Mouse (Mus musculus) liver, adult (tissue): Measurements from ENCODE around the gene Ncbp3.

Experiments
- GATA4 ChIP-seq: IDR thresholded peaks from 2 replicates; pipeline ENCODE4 v1.6.1; 2014; ENCODE audit warnings: mild to moderate bottlenecking, low read length; ENCODE audit not compliant: insufficient replicate concordance

Gene Ncbp3

DNA sequence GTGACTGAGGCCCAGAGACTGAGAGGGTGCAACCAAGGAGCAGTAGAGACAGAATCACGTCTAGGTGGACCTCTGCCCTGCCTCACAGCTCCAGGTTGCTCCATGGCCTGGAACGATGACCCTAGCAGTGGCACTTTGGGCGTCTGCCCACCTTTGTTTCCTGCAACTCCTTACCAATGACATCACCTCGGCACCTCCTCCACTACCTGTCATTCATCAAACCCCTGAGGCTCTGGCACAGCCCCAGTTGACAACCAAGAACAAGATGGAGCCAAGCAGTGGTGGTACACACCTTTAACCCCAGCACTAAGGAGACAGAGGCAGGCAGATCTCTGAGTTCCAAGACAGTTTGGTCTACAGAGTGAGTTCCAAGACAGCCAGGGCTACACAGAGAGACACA lies 44.5 kb downstream of the Ncbp3 start:
- TF ChIP-seq GATA4 = no peak

DNA sequence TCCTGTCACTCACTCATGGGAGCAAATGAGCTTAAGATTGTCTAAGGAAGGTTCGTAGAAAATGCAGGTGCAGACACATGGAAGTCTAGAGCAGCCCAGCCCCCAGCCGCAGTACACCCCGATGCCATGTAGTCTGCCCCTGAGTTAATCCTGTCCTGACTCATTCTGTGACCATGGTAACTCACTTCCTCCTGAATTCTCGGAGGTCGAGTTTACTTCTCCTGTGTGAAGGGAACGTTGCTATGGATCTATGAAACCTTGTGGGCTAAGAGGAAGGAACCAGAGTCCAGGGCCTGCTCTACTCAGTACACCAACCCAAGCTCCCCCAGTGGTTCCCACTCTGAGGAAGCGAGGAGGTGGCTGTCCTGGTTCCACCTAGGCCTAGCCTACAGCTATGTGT lies 45.3 kb downstream of the Ncbp3 start:
- no peak for TF ChIP-seq GATA4

GRCm38 (mm10) chr11:73094231-73094995 lies 46.8 kb downstream of the Ncbp3 start:
- no peak for TF ChIP-seq GATA4

DNA sequence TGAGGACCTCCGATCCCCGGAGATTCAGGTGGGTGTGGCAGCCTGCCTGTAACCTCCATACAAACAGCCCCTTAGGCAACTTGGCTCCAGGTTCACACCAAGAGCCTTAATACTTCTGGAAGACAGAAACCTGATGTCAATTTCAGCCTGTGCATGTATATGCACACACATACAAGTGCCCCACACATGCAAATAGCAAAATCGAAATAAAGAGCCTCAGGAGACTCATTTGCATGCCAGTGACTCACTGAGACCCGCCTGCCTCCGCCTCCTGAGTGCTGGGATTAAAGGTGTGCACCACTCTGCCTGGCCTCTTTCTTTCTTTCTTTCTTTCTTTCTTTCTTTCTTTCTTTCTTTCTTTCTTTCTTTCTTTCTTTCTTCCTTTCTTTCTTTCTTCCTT lies 51.3 kb downstream of the Ncbp3 start:
- TF ChIP-seq GATA4 = no peak

- no peak for TF ChIP-seq GATA4
Measured at GRCm38 (mm10) chr11:73099976-73100750, 52.6 kb downstream of the Ncbp3 start.

GRCm38 (mm10) chr11:73101308-73101707 lies 53.7 kb downstream of the Ncbp3 start:
- peak; percentile 70 for TF ChIP-seq GATA4

- no peak for TF ChIP-seq GATA4
Measured at GRCm38 (mm10) chr11:73105246-73105645, 57.7 kb downstream of the Ncbp3 start.

DNA sequence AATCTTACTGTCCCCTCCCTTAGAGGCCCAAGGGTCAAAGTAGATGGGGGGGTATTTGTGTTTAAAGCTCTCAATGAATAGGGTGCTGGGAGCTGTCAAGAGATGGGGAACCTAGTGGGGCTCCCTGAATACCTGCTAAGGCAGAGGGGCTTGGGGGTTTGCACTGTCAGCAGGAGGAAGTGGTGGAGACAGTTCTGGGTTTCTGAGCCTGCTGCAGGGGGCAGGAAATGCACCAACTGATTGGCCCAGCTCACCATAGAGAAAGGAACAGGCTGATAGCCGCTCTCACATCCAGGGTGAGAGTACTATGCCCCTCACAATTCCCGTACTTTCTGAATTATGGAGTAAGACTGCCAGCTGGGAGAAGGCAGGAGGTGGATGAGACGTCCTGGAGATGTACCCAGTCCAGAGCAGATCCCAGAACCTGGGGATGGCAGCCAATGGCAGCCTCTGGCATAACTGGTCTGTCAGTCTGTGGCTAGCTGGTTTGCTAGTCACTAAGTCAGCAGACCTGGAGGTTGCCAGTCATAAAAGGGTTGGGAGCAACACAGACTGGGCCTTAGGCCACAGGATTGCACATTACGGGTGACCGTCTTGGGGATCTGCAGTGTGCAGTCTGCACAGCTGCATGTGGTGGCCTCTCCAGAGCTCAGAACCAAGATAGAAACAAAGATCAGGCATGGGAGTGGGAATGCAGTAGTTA lies 60.8 kb downstream of the Ncbp3 start:
- TF ChIP-seq GATA4 = peak; percentile 50; the same call in 1 of the 2 replicates

DNA sequence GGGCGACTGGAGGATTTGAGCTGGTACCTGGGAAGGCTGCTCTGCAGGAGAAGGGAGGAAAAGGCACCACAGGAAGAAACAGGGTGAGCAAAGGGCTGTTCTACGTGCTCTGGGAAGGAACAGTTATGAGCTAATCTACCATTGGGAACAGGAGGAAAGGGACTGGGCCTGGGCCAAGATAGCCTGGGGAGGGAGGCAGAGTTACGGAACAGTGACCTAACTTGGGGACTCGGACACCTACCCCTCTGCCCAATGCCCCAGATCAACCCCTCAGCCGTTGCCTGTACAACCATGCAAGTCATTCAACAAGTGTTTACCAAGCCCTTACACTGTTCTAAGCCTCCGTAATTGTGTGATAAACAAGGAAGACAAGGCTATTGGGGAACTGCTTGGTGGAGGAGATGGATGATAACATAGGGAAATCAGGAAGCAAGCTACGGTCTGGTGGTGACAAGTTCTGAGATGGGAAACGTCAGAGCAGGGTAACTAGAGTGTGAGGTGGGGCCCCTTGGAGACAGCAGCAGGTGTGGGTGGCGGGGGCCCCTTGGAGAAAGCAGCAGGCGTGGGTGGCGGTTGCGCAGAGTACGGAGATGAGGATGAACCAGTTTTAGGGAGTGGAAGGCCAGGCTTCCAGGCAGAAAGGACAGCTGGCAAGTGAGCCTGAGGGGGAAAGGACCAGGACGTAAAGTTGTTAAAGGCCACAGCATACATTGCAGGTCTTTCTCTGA lies 61.5 kb downstream of the Ncbp3 start:
- peak; percentile 36; the same call in 1 of the 2 replicates for TF ChIP-seq GATA4

DNA sequence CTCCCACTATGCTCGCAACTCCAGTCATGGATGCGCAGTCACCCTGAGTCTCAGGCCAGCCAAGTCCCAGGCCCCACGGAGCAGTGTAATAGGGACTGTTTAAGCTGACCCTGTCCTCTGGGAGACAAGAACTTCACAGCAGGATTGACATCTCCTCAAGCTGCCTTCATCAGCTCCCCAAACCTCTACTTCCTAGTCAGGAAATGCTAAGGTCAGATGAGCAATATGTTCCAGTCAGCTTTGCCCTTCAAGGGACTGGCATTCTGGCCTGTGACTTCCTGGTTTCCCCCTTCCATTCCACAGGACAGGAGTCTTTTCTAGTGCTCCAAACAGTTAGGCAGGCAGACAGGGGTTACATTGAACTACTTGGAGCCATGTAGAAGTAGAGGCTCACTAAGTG lies 62.4 kb downstream of the Ncbp3 start:
- no peak for TF ChIP-seq GATA4

- no peak for TF ChIP-seq GATA4
Measured at GRCm38 (mm10) chr11:73111414-73111813, 63.8 kb downstream of the Ncbp3 start.

DNA sequence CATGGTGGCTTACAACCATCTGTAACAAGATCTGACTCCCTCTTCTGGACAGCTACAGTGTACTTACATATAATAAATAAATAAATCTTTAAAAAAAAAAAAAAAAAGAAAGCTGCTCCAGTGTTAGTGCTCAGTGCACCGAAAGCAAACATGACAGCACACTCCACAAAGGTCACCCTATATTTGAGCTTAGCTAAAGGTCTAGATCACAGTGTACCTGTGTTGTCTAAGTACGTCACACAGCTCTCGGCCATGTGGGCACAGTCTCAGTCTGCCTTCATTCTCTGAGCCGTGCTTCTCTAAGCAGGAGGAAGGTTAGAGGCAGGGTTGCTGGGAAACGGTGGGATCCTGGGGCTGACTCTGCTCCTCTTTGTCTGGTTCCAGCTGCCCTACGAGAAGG lies 78.9 kb downstream of the Ncbp3 start:
- TF ChIP-seq GATA4 = no peak

DNA sequence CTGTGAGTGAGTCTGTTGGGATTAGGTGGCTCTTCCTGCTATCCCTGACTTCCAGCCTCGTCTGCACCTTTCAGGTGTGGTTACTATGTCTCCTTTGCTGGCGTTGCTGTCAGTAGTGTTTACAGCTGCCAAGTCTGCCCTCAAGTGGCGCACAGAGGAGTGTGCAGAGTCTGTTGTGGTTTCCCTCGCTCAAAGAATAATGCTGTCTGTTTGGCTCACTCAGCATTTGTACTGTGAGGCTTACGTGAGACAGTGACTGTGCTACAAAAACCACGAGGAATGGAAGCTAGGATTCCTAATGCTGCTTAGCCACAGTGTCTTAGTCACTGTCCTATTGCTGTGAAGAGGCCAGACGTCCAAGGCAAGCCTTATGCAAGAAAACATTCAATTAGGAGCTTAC lies 83.4 kb downstream of the Ncbp3 start:
- no peak for TF ChIP-seq GATA4

DNA sequence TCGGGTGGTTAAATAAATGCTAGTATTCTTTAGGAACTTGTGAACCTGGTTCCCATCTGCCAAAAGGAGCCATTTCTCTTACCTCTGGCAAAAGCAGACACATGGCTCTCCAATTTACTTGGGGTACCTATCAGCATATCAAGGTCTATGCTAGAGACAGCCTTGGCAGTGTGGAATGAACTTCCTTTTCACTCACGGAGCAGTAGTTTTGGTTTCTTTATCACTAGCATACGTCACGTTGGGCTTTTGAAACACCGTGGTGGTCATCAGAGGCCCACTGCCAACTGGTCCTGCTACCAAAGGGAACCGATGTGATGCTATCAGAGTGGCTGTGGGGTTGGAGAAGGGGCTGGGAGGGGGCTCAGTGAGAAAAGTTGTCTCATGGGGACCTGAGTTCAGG lies 85.4 kb downstream of the Ncbp3 start:
- TF ChIP-seq GATA4 = no peak

- no peak for TF ChIP-seq GATA4
Measured at GRCm38 (mm10) chr11:73134222-73134621, 86.6 kb downstream of the Ncbp3 start.

- TF ChIP-seq GATA4 = no peak
Measured at GRCm38 (mm10) chr11:73136587-73136986, 89.0 kb downstream of the Ncbp3 start.

- no peak for TF ChIP-seq GATA4
Measured at GRCm38 (mm10) chr11:73137116-73137515, 89.5 kb downstream of the Ncbp3 start.
